Mouse (Mus musculus) hindbrain, embryonic 14.5 days (tissue): ENCODE data around the gene Sohlh1. TPM values are rescaled to one million over a fixed set of nuclear protein-coding genes. Genes with fewer than 3 reads are reported as not detected.

Source experiments
- ATAC-seq: fragments of 200-750 bp; cut with Nextera tagmentation; 2 replicates; pipeline ENCODE4 v1.8.0; 2017; ENCODE audit warnings: moderate number of reproducible peaks, mild to moderate bottlenecking, moderate TSS enrichment, moderate library complexity; ENCODE audit not compliant: low FRiP score
- DNase-seq: peaks from one replicate; pipeline ENCODE4 v3.0.0-alpha.2; 2015; ENCODE audit warnings: low spot score
- H3K27ac ChIP-seq: fragments of 300-500 bp; sonication (generic); 2 replicates; pipeline ENCODE4 v1.5.1; 2014; ENCODE audit warnings: mild to moderate bottlenecking, moderate library complexity
- H3K27me3 ChIP-seq: fragments of 300-500 bp; sonication (generic); 2 replicates; pipeline ENCODE4 v1.6.1; 2014; ENCODE audit warnings: mild to moderate bottlenecking, low read length, mixed read lengths; ENCODE audit not compliant: control insufficient read depth, insufficient read depth
- H3K36me3 ChIP-seq: fragments of 300-500 bp; sonication (generic); replicated peaks from 2 replicates; pipeline ENCODE4 v1.6.1; 2014; ENCODE audit not compliant: control insufficient read depth, insufficient read depth
- H3K4me1 ChIP-seq: fragments of 300-500 bp; sonication (generic); replicated peaks from 2 replicates; pipeline ENCODE4 v1.6.1; 2014; ENCODE audit warnings: antibody characterized with exemption, low read length, mixed read lengths; ENCODE audit not compliant: control insufficient read depth, insufficient read depth
- H3K4me2 ChIP-seq: fragments of 300-500 bp; sonication (generic); replicated peaks from 2 replicates; pipeline ENCODE4 v1.6.1; 2014; ENCODE audit warnings: mild to moderate bottlenecking, moderate library complexity
- H3K4me3 ChIP-seq: fragments of 300-500 bp; sonication (generic); replicated peaks from 2 replicates; pipeline ENCODE4 v1.5.1; 2014; ENCODE audit warnings: mild to moderate bottlenecking, low read length
- H3K9ac ChIP-seq: fragments of 300-500 bp; sonication (generic); 2 replicates; pipeline ENCODE4 v1.6.1; 2014
- H3K9me3 ChIP-seq: fragments of 300-500 bp; sonication (generic); 2 replicates; pipeline ENCODE4 v1.6.1; 2016; ENCODE audit warnings: low read length; ENCODE audit not compliant: control insufficient read depth
- WGBS: fragments of 180-500 bp; shearing (Covaris S2); extraction: QIAGEN DNeasy Blood & Tissue Kit; methylation state at CpG from one replicate; pipeline ENCODE4 v1.1.7; 2014; 5-methylcytosine and 5-hydroxymethylcytosine counted together
- polyA plus RNA-seq: library from polyadenylated mRNA; unstranded; fragments of >200 nt; fragmentation: Nextera tagmentation; extraction: Ambion mirVana; gene quantifications from 2 replicates; pipeline ENCODE4 v1.2.1, GENCODE M21; 2014

The Sohlh1 gene
- not detected in 2 replicates for polyA plus RNA-seq

DNA sequence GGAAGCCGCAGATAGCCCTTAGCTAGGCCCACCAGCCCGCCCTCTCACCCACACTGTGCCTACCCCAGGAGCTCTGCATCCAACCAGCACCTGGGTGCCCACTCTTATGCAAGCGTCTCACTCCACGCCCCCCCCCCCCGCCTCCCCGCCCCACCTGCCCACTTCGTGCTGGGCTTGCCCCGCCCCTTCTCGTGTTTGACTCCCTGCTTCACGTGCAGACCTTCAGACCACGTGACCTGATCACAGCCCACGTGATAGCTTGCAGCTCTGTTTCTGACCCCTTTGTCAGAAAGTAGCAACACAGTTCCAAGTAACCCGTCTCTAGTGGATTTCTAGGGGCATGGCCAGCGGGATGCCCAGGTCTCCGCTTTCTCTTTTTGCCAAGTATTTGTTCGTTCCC is at the start of gene Sohlh1:
TSS of gene Sohlh1 (minus strand) at position 23 of the 400 bp plus-strand sequence.
- no peaks in the 10 kb centered on the region for H3K36me3 ChIP-seq
- no peak within 1 kb of the TSS for H3K9ac ChIP-seq
- no peaks in the 10 kb centered on the region for H3K4me1 ChIP-seq
- DNase-seq (no peak), ATAC-seq (no peak)
- H3K4me2 ChIP-seq, result no peak within 1 kb of the TSS
- no peak within 1 kb of the TSS for H3K4me3 ChIP-seq
- H3K27ac ChIP-seq, result no peak within 1 kb of the TSS
- H3K9me3 ChIP-seq, result no peaks in the 10 kb centered on the region
- 87% methylated on average over 16 of the region's 16 CpGs for WGBS
- no peaks in the 10 kb centered on the region for H3K27me3 ChIP-seq

DNA sequence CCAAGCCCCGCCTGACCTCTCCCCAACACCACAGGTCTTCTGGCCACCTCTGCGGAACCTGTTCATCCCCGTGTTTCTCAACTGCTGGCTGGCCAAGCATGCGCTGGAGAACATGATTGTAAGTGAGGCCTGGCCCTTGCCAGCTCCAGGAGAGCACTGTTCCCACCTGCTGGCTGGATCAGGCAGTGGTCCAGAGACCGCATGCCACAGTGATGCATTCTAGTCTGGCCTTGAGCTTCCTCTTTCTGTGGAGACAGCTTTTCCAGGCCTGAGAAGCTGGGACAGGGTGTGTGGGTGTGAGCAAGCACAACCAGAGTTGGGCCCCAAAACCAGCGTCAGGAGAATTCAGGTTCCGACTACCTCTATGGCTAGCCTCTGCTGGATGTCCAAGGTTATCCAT is 45.4 kb upstream of the Sohlh1 start:
- H3K27me3 ChIP-seq, result no peaks in the 10 kb centered on the region
- WGBS, result 82% methylated on average over 7 of the region's 7 CpGs

DNA sequence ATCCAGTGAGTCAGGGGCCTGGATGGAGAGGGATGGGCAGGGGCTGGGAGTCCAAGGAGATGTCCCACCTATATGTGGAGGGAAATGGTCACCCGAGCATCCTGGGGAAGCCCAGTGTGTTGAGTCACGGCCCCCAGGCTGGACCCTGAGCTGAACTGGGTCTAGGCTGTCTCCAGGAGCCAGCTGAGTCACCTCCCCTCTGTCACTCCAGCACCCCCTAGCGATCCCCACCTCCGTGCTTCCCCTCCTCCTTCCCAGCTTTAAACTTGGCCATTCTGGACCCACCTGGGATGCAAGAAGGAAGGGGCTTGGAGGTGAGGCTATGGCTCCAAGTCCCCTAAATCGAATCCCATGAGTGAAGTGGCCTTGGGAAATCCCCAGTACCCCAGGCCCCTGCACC is 41.1 kb upstream of the Sohlh1 start:
- Histone ChIP-seq H3K4me3 (no peak overlapping the region), H3K9ac (no peak overlapping the region), H3K36me3 (no peaks in the 10 kb centered on the region), H3K4me1 (no peaks in the 10 kb centered on the region), H3K27me3 (no peaks in the 10 kb centered on the region), H3K27ac (no peak overlapping the region), H3K9me3 (no peaks in the 10 kb centered on the region), H3K4me2 (no peak overlapping the region)
- DNase-seq (no peak), ATAC-seq (no peak)
- 60% methylated on average over 5 of the region's 5 CpGs for WGBS

More for the DNA sequence above, 45.4 kb upstream of the Sohlh1 start:
- Histone ChIP-seq H3K27ac (no peak overlapping the region), H3K9ac (no peak overlapping the region), H3K9me3 (no peaks in the 10 kb centered on the region), H3K4me1 (no peaks in the 10 kb centered on the region), H3K4me3 (no peak overlapping the region), H3K4me2 (no peak overlapping the region), H3K36me3 (no peaks in the 10 kb centered on the region)
- no peak for DNase-seq
- ATAC-seq, result no peak

DNA sequence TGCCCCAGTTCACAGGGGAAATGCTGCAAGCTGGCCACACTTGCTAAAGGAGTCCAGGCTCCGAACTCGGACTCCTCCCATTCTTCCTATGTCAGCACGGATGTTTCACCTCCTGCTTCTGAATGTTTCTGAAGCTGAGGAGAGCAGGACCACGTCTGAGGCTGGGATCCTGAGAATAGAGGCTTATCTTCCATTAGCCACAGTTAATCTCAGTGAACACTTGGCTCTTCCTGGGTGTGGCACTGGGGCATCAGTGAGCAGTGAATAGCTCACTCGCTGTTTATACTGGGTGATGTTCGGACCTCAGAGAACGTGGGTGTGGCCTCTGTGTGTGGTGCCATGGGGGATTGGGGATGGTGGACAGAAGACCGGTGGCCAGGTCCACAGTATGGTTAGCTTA is 40.2 kb upstream of the Sohlh1 start:
- no peak overlapping the region for H3K9ac ChIP-seq
- H3K4me3 ChIP-seq, result no peak overlapping the region
- H3K36me3 ChIP-seq, result no peaks in the 10 kb centered on the region
- H3K27me3 ChIP-seq, result no peaks in the 10 kb centered on the region
- 72% methylated on average over 8 of the region's 8 CpGs for WGBS
- no peaks in the 10 kb centered on the region for H3K9me3 ChIP-seq
- no peak for ATAC-seq
- no peak for DNase-seq
- H3K4me2 ChIP-seq, result no peak overlapping the region
- no peaks in the 10 kb centered on the region for H3K4me1 ChIP-seq
- no peak overlapping the region for H3K27ac ChIP-seq

DNA sequence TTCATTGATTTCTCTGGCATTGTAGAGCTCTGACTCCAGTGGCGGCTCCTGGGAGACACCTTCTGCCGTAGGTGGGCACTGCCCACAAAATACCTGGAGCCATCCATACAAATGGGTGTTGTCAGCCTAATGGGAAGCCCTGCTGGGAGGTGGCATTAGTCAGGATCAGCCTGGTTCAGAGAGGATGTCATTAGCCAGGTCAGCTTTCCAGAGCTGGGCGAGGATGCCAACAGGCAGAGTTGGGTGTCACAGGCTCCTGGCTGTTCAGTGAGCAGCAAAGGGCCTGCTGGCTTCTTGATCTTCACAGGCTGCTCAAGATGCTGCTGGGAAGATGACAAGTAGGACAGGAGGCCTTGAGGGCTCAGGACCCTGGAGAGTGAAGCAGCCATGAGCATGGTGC is 37.7 kb upstream of the Sohlh1 start:
- no peaks in the 10 kb centered on the region for H3K36me3 ChIP-seq
- H3K9ac ChIP-seq, result no peak overlapping the region
- no peak overlapping the region for H3K4me2 ChIP-seq
- 83% methylated on average over 3 of the region's 3 CpGs for WGBS
- H3K4me3 ChIP-seq, result no peak overlapping the region
- ATAC-seq (no peak), DNase-seq (no peak)
- no peak overlapping the region for H3K27ac ChIP-seq
- H3K4me1 ChIP-seq, result no peaks in the 10 kb centered on the region
- H3K27me3 ChIP-seq, result no peaks in the 10 kb centered on the region
- H3K9me3 ChIP-seq, result no peaks in the 10 kb centered on the region

DNA sequence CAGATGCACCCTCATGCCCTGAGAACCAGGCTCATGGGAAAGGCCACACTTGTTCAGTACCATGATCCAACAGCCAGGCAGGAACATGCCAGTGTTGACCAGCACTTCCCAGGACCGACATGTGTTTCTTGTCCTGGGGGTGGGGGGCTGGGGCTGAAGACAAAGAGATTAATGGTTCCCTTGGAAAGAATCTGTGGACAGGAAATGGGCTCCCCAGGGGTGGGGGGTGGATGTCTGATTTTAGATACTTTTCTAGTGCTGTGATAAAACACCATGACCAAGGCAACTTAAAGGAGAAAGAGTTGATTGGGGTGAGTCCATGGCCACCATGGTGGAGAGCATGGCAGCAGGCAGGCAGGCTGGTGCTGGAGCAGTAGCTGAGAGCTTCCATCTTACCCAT is 35.2 kb upstream of the Sohlh1 start:
- Histone ChIP-seq H3K9me3 (no peaks in the 10 kb centered on the region), H3K27ac (no peak overlapping the region), H3K9ac (no peak overlapping the region), H3K36me3 (no peaks in the 10 kb centered on the region), H3K4me3 (no peak overlapping the region), H3K4me1 (0 out of 2 replicates have a peak, but pooled peaks cover 8% of the 10 kb centered on the region), H3K27me3 (peaks cover 4% of the 10 kb centered on the region; the same call in 1 of the 2 replicates), H3K4me2 (no peak overlapping the region)
- no peak for ATAC-seq
- 68% methylated on average over 1 of the region's 1 CpGs for WGBS
- DNase-seq, result no peak

DNA sequence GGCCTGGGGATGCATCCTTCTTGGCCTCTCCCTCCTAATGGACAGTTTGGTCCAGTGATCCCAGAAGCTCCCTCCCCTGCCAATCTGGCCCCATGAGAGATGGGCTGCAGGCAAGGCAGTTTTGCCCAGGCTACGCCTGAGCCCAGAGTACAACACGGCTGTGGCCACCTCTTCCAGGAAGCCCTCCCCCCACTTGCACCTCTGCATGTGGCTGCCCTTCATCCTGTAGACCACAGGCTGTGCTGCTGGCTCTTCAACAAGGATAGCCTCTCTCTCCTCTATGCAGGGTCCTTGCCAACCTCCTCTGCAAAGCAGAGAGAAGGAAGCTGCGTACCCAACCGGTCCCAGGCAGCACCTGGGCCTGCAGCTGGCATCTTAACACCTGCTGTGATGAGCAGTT is 32.0 kb upstream of the Sohlh1 start:
- H3K4me2 ChIP-seq, result 0 out of 2 replicates have a peak overlapping the region, but pooled peaks have one; percentile 66
- 78% methylated on average over 4 of the region's 4 CpGs for WGBS
- H3K4me1 ChIP-seq, result 0 out of 2 replicates have a peak, but pooled peaks cover 9% of the 10 kb centered on the region
- H3K9ac ChIP-seq, result no peak overlapping the region
- ATAC-seq (no peak), DNase-seq (no peak)
- no peaks in the 10 kb centered on the region for H3K9me3 ChIP-seq
- no peak overlapping the region for H3K4me3 ChIP-seq
- no peak overlapping the region for H3K27ac ChIP-seq
- no peaks in the 10 kb centered on the region for H3K36me3 ChIP-seq
- H3K27me3 ChIP-seq, result peaks cover 9% of the 10 kb centered on the region

DNA sequence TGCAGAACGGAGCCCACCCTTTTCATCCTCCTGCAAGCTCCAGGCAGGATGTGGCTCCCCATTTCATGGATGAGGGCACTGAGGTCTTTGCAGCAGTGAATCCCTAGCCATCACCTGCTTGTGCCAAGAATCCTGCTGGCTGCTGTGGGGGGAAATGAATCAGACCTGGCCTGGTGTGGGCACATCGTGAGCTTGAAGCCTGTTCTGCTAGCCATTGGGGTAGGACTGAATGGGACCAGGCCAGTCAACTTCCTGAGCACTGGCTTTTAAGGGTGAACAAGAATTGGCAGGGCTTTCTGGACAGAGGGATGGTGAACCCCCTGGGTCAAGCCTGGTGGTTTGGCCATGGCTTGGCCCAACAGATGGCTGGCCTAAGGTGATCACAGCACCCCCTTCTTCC is 31.5 kb upstream of the Sohlh1 start:
- DNase-seq (no peak), ATAC-seq (no peak)
- Histone ChIP-seq H3K4me1 (0 out of 2 replicates have a peak, but pooled peaks cover 9% of the 10 kb centered on the region), H3K27me3 (peaks cover 9% of the 10 kb centered on the region), H3K9me3 (no peaks in the 10 kb centered on the region), H3K4me3 (peak overlapping the region; percentile 55), H3K36me3 (no peaks in the 10 kb centered on the region), H3K4me2 (peak overlapping the region; percentile 66), H3K27ac (no peak overlapping the region), H3K9ac (peak overlapping the region; percentile 77; the same call in 1 of the 2 replicates)
- 75% methylated on average over 2 of the region's 2 CpGs for whole genome bisulfite sequencing

DNA sequence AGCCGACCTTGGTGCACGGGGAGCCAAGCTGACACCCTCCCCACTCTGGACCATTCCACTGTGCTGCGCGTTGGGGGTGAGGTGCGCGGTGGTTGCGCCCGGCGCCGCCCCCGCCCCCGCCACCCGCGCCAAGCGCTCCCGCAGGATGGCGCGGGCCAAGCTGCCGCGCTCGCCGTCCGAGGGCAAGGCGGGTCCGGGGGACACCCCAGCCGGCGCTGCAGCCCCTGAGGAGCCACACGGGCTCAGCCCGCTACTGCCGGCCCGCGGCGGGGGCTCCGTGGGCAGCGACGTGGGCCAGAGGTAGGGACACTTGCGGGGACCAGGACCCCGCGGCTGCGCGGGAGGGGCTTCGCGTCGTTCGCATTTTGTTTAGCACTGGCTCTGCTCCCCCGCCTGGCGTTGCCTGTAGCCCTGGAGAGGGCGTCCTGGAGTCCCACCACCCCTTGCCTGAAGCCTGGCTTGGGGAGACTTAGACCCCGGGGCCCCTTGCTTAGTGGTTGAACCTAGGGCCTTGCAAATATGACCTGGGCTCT is 30.8 kb upstream of the Sohlh1 start:
- H3K27ac ChIP-seq, result no peak overlapping the region
- H3K4me2 ChIP-seq, result peak overlapping the region; percentile 66
- 0 out of 2 replicates have a peak, but pooled peaks cover 9% of the 10 kb centered on the region for H3K4me1 ChIP-seq
- ATAC-seq, result peak; percentile 61
- H3K36me3 ChIP-seq, result no peaks in the 10 kb centered on the region
- peak overlapping the region; percentile 55 for H3K4me3 ChIP-seq
- WGBS, result 3% methylated on average over 49 of the region's 49 CpGs
- peaks cover 9% of the 10 kb centered on the region for H3K27me3 ChIP-seq
- peak; percentile 36 for DNase-seq
- H3K9ac ChIP-seq, result peak overlapping the region; percentile 77
- no peaks in the 10 kb centered on the region for H3K9me3 ChIP-seq
